Mouse (Mus musculus) heart, postnatal 0 days (tissue): ENCODE measurements at regions not wholly inside any gene's neighbourhood (a gene's known extent, or its start where the extent isn't known, plus 50 kb on each side); places are given as distances from the start of the nearest gene placed in this dataset.

Experiments used
- ATAC-seq: fragments of 200-750 bp; cut with Nextera tagmentation; 2 replicates; pipeline ENCODE4 v1.8.0; 2017; ENCODE audit warnings: low read depth, moderate number of reproducible peaks, moderate library complexity; ENCODE audit not compliant: insufficient read depth
- DNase-seq: peaks from one replicate; pipeline ENCODE4 v3.0.0-alpha.2; 2016; ENCODE audit warnings: low spot score
- H3K27ac ChIP-seq: fragments of 300-500 bp; sonication (generic); 2 replicates; pipeline ENCODE4 v1.5.1; 2014; ENCODE audit warnings: low read depth, mild to moderate bottlenecking
- H3K27me3 ChIP-seq: fragments of 300-500 bp; sonication (generic); 2 replicates; pipeline ENCODE4 v1.6.1; 2014; ENCODE audit warnings: low read length, mixed read lengths; ENCODE audit not compliant: control insufficient read depth, insufficient read depth
- H3K36me3 ChIP-seq: fragments of 300-500 bp; sonication (generic); replicated peaks from 2 replicates; pipeline ENCODE4 v1.6.1; 2014; ENCODE audit warnings: low read length, mixed read lengths; ENCODE audit not compliant: control insufficient read depth, insufficient read depth
- H3K4me1 ChIP-seq: fragments of 300-500 bp; sonication (generic); 2 replicates; pipeline ENCODE4 v1.6.1; 2014; ENCODE audit warnings: antibody characterized with exemption; ENCODE audit not compliant: control insufficient read depth, insufficient read depth
- H3K4me2 ChIP-seq: fragments of 300-500 bp; sonication (generic); 2 replicates; pipeline ENCODE4 v1.6.1; 2014; ENCODE audit warnings: low read depth, mild to moderate bottlenecking, low read length, moderate library complexity
- H3K4me3 ChIP-seq: fragments of 300-500 bp; sonication (generic); 2 replicates; pipeline ENCODE4 v1.5.1; 2014; ENCODE audit warnings: low read depth, low read length
- H3K9ac ChIP-seq: fragments of 300-500 bp; sonication (generic); replicated peaks from 2 replicates; pipeline ENCODE4 v1.6.1; 2014; ENCODE audit warnings: low read depth, low read length, mixed read lengths
- H3K9me3 ChIP-seq: fragments of 300-500 bp; sonication (generic); replicated peaks from 2 replicates; pipeline ENCODE4 v1.6.1; 2016; ENCODE audit warnings: low read length; ENCODE audit not compliant: control insufficient read depth
- CTCF ChIP-seq: IDR thresholded peaks from 2 replicates; pipeline ENCODE4 v1.5.1; 2016; ENCODE audit warnings: antibody characterized with exemption, control low read depth, low read depth
- EP300 ChIP-seq: IDR thresholded peaks from 2 replicates; pipeline ENCODE4 v1.6.1; 2016; ENCODE audit warnings: antibody characterized with exemption, low read depth
- WGBS: fragments of 180-500 bp; shearing (Covaris S2); extraction: QIAGEN DNeasy Blood & Tissue Kit; methylation state at CpG from one replicate; pipeline ENCODE4 v1.1.7; 2014; 5-methylcytosine and 5-hydroxymethylcytosine counted together

GRCm38 (mm10) chr16:78452303-78452702, 75.3 kb upstream of the Btg3 start:
- Histone ChIP-seq H3K4me1 (no peaks in the 10 kb centered on the region), H3K36me3 (no peaks in the 10 kb centered on the region), H3K27ac (no peak overlapping the region), H3K4me3 (no peak overlapping the region), H3K27me3 (no peaks in the 10 kb centered on the region), H3K9ac (no peak overlapping the region), H3K4me2 (no peak overlapping the region), H3K9me3 (no peaks in the 10 kb centered on the region)
- ATAC-seq: peak; percentile 53; the same call in 1 of the 2 replicates
- WGBS: 5% methylated on average over 10 of the region's 10 CpGs
- TF ChIP-seq CTCF (peak; percentile 89), EP300 (no peak)
- DNase-seq: peak; percentile 90

DNA sequence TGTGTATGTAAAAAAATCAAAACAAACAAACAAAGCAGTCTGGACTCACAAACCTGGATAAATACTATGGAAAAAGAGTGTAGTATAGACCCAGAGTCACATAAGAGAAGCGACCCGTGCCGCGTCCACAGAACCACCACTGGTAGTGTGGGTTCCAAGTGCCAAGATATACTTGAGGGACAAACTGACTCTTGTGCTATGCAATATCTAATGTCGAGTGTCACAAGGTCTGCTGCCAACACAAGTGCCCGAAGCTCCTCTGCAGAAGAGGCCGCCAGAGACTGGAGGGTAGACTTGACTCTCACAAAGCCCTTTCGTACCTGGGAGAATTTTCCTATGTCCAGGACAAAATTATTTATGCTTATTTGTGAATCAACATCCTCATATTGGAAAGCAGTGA, 74.8 kb upstream of the Btg3 start:
- no peaks in the 10 kb centered on the region for H3K9me3 ChIP-seq
- no peak for ATAC-seq
- WGBS: 72% methylated on average over 8 of the region's 8 CpGs
- no peaks in the 10 kb centered on the region for H3K27me3 ChIP-seq
- no peaks in the 10 kb centered on the region for H3K36me3 ChIP-seq
- H3K9ac ChIP-seq: no peak overlapping the region
- no peak overlapping the region for H3K4me3 ChIP-seq
- no peak overlapping the region for H3K27ac ChIP-seq
- DNase-seq: no peak
- no peak overlapping the region for H3K4me2 ChIP-seq
- TF ChIP-seq CTCF (no peak), EP300 (no peak)
- no peaks in the 10 kb centered on the region for H3K4me1 ChIP-seq

DNA sequence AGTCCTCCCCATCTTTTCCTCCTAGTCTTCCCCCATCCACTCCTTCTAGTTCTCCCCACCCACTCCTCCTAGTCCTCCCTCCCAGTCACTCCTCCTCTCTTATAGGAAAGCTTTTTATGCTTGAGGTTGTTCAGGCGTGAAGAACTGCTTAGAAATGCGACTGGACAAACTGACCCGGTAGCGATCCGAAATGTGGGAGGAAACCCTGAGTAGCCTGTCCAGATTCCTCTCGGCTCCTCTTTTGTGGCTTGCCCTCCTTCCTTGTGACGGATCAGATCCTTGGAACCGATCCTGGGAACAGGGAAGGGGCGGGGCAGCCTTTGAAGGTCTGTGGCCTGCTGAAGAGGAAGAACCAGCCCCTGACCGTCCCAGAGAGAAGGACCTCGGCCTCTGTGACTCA, 74.3 kb upstream of the Btg3 start:
- ATAC-seq: no peak
- H3K4me1 ChIP-seq: no peaks in the 10 kb centered on the region
- H3K9me3 ChIP-seq: no peaks in the 10 kb centered on the region
- 62% methylated on average over 11 of the region's 11 CpGs for WGBS
- no peak for DNase-seq
- H3K27ac ChIP-seq: no peak overlapping the region
- H3K4me3 ChIP-seq: no peak overlapping the region
- no peak overlapping the region for H3K4me2 ChIP-seq
- TF ChIP-seq CTCF (no peak), EP300 (no peak)
- no peaks in the 10 kb centered on the region for H3K27me3 ChIP-seq
- H3K9ac ChIP-seq: no peak overlapping the region
- no peaks in the 10 kb centered on the region for H3K36me3 ChIP-seq

DNA sequence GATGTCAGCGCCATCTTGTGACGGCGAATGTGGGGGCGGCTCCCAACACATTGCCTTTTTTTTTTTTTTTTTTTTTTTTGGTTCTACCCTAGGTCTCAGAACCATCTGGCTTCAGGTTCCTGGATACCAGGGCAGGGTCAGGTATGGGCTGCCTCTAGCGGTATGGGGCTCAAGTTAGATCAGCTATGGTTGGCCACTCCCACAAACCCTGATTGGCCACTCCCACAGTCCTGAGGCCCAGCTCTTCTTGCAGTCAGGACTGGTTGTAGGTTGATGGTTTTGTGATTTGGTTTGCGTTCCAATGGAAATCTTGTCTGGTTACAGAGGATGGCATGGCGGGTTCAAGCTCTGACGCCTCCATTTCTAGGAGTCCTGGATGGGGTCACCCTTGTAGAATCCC, 72.2 kb upstream of the Btg3 start:
- WGBS: 95% methylated on average over 8 of the region's 8 CpGs
- Histone ChIP-seq H3K4me3 (no peak overlapping the region), H3K4me2 (no peak overlapping the region), H3K27ac (no peak overlapping the region), H3K36me3 (no peaks in the 10 kb centered on the region), H3K4me1 (no peaks in the 10 kb centered on the region), H3K9me3 (0 out of 2 replicates have a peak, but pooled peaks cover 3% of the 10 kb centered on the region), H3K9ac (no peak overlapping the region), H3K27me3 (no peaks in the 10 kb centered on the region)
- no peak for TF ChIP-seq EP300
- TF ChIP-seq CTCF: no peak
- no peak for ATAC-seq
- no peak for DNase-seq

GRCm38 (mm10) chr16:78443262-78443661, 66.3 kb upstream of the Btg3 start:
- Histone ChIP-seq H3K4me1 (no peaks in the 10 kb centered on the region), H3K9me3 (0 out of 2 replicates have a peak, but pooled peaks cover 3% of the 10 kb centered on the region), H3K9ac (no peak overlapping the region), H3K27me3 (no peaks in the 10 kb centered on the region), H3K4me2 (no peak overlapping the region), H3K27ac (no peak overlapping the region), H3K36me3 (no peaks in the 10 kb centered on the region), H3K4me3 (no peak overlapping the region)
- TF ChIP-seq CTCF (no peak), EP300 (no peak)
- no peak for DNase-seq
- WGBS: 84% methylated on average over 8 of the region's 8 CpGs
- no peak for ATAC-seq

- 87% methylated on average over 7 of the region's 7 CpGs for WGBS
- DNase-seq: no peak
- Histone ChIP-seq H3K27ac (no peak overlapping the region), H3K4me1 (no peaks in the 10 kb centered on the region), H3K27me3 (no peaks in the 10 kb centered on the region), H3K9ac (no peak overlapping the region), H3K4me2 (no peak overlapping the region), H3K4me3 (no peak overlapping the region), H3K36me3 (no peaks in the 10 kb centered on the region), H3K9me3 (0 out of 2 replicates have a peak, but pooled peaks cover 3% of the 10 kb centered on the region)
- no peak for ATAC-seq
- TF ChIP-seq EP300 (no peak), CTCF (no peak)
Measured at GRCm38 (mm10) chr16:78442830-78443229, 65.8 kb upstream of the Btg3 start.
